In the genomic region with DNA sequence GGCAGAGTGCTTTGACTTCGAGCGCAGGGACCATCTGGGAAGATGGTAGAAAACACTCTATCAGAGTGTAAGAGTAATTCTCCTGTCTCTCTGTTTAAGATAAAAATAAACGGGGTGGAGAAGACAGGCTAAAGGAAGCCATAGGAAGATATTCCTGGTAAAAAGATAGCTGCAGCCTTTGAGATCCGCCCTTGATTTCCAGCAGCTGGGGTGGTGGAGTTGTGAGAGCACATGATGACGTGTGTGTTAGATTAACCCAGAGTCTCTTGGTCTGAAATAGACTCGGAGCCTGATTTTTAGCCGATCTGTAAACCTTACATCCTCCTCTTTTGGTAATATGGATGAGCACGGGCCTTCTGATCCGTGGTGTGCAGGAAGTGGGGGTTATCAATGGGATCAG, we compare ENCODE assay signal across 18 mouse cellular contexts. TPM values are rescaled to one million over a fixed set of nuclear protein-coding genes. Genes with fewer than 3 reads are reported as not detected.
A peak's percentile ranks its signal among the peaks of the same experiment; 100 is the strongest.
DNase-seq lines count a peak whose midpoint lies in the region; ATAC-seq and TF ChIP-seq lines count a peak whose summit lies in the region.
"Had no signal": no experiment of that assay in that cellular context is flagged by ENCODE, and none has a peak within 500 bp of the region (broad histone marks: within the 10 kb centered on the region; RNA-seq: fewer than 3 reads in every experiment).

No protein-coding gene starts in this region.

- no peak for TF ChIP-seq CTCF in liver, adult 2 months (IDR thresholded peaks at IDR 0.05; ENCODE audit: low read depth, low read length)
- TF ChIP-seq CTCF in intestine, postnatal 0 days (IDR thresholded peaks at IDR 0.05; ENCODE audit: low read depth), result no peak

- no peak for DNase-seq in heart, adult 11 months
- no peak for DNase-seq in liver, adult 2 months (ENCODE audit: extremely low read depth, low read depth, low spot score)
- no peak for DNase-seq in liver, embryonic 11.5 days (ENCODE audit: low spot score)
- peak; percentile 55 to 59 for DNase-seq in left cerebral cortex, postnatal 14 days (ENCODE audit: low spot score in 2 of 2)
- DNase-seq: cerebellum, postnatal 36 days; gastrocnemius, adult 2 months; thymus, adult 2 months had no signal

- H3K9ac ChIP-seq in heart, embryonic 15.5 days, result no peak overlapping the region
- H3K9ac ChIP-seq in liver, adult 2 months (ENCODE audit: low read depth, low read length), result no peak overlapping the region
- no peak overlapping the region for H3K9ac ChIP-seq in liver, embryonic 11.5 days (ENCODE audit: low read depth, low read length)
- no peak overlapping the region for H3K9ac ChIP-seq in intestine, postnatal 0 days (ENCODE audit: low read depth, low read length)
- H3K9ac ChIP-seq: embryonic facial prominence, embryonic 13.5 days; forebrain, embryonic 12.5 days; liver, embryonic 14.5 days; neural tube, embryonic 12.5 days had no signal

- no peaks in the 10 kb centered on the region for H3K79me2 ChIP-seq in liver, adult 2 months (ENCODE audit: control insufficient read depth, insufficient read depth, low read length)

- ATAC-seq in heart, embryonic 15.5 days (replicated peaks; ENCODE audit: insufficient number of reproducible peaks, insufficient read depth, low FRiP score, low read depth), result no peak
- no peak for ATAC-seq in liver, embryonic 11.5 days (replicated peaks; ENCODE audit: low FRiP score)
- no peak for ATAC-seq in intestine, postnatal 0 days
- ATAC-seq: CD4-positive, CD25-positive, alpha-beta regulatory T cell, adult 4 months had no signal

- 33% methylated on average over 9 of the region's 9 CpGs for WGBS in heart, embryonic 15.5 days
- 82% methylated on average over 9 of the region's 9 CpGs for WGBS in liver, adult 2 months
- WGBS in liver, embryonic 11.5 days, result 53% methylated on average over 9 of the region's 9 CpGs
- WGBS in intestine, postnatal 0 days, result 72% methylated on average over 9 of the region's 9 CpGs

- no peak for TF ChIP-seq POLR2A in liver, adult 2 months (IDR thresholded peaks at IDR 0.05; ENCODE audit: extremely low read depth, insufficient read depth, low read length)

- no peaks in the 10 kb centered on the region for H3K9me3 ChIP-seq in heart, embryonic 15.5 days (replicated peaks)
- no peaks in the 10 kb centered on the region for H3K9me3 ChIP-seq in liver, embryonic 11.5 days (ENCODE audit: control insufficient read depth, low read length)
- H3K9me3 ChIP-seq in intestine, postnatal 0 days (ENCODE audit: control insufficient read depth), result no peaks in the 10 kb centered on the region
- H3K9me3 ChIP-seq: embryonic facial prominence, embryonic 13.5 days; forebrain, embryonic 12.5 days; neural tube, embryonic 12.5 days had no signal

- H3K4me1 ChIP-seq in heart, embryonic 15.5 days (replicated peaks), result peaks cover 36% of the 10 kb centered on the region
- H3K4me1 ChIP-seq in liver, adult 2 months (ENCODE audit: control insufficient read depth, insufficient read depth, low read length), result peaks cover 10% of the 10 kb centered on the region
- H3K4me1 ChIP-seq in liver, embryonic 11.5 days (replicated peaks; ENCODE audit: control insufficient read depth, insufficient read depth, low read length), result peaks cover 18% of the 10 kb centered on the region
- H3K4me1 ChIP-seq in brown adipose tissue, adult 24 weeks (ENCODE audit: control insufficient read depth, insufficient read depth, insufficient read length, low read length), result peaks cover 3% of the 10 kb centered on the region
- H3K4me1 ChIP-seq in intestine, postnatal 0 days (replicated peaks; ENCODE audit: control insufficient read depth, insufficient read depth, low read length), result no peaks in the 10 kb centered on the region
- H3K4me1 ChIP-seq: embryonic facial prominence, embryonic 13.5 days had no signal

- H3K27me3 ChIP-seq in heart, embryonic 15.5 days, result no peaks in the 10 kb centered on the region
- no peaks in the 10 kb centered on the region for H3K27me3 ChIP-seq in liver, adult 2 months (ENCODE audit: control insufficient read depth, insufficient read depth, low read length)
- H3K27me3 ChIP-seq in liver, embryonic 11.5 days (replicated peaks; ENCODE audit: control insufficient read depth, insufficient read depth, low read length), result no peaks in the 10 kb centered on the region
- H3K27me3 ChIP-seq in intestine, postnatal 0 days (replicated peaks; ENCODE audit: control insufficient read depth, insufficient read depth, low read length), result no peaks in the 10 kb centered on the region
- H3K27me3 ChIP-seq: embryonic facial prominence, embryonic 13.5 days; forebrain, embryonic 12.5 days; neural tube, embryonic 12.5 days had no signal

- H3K36me3 ChIP-seq in heart, embryonic 15.5 days, result no peaks in the 10 kb centered on the region; the same call in 1 of the 2 replicates
- peaks cover 2% of the 10 kb centered on the region; the same call in 1 of the 2 replicates for H3K36me3 ChIP-seq in liver, adult 2 months (ENCODE audit: control insufficient read depth, insufficient read depth, low read length)
- H3K36me3 ChIP-seq in liver, embryonic 11.5 days (ENCODE audit: control insufficient read depth, insufficient read depth, low read length), result no peaks in the 10 kb centered on the region
- peaks cover 32% of the 10 kb centered on the region; the same call in 1 of the 2 replicates for H3K36me3 ChIP-seq in intestine, postnatal 0 days (ENCODE audit: control insufficient read depth, insufficient read depth)
- H3K36me3 ChIP-seq: forebrain, embryonic 12.5 days; neural tube, embryonic 12.5 days had no signal

- no peak overlapping the region for H3K4me2 ChIP-seq in heart, embryonic 15.5 days
- H3K4me2 ChIP-seq in liver, embryonic 11.5 days, result no peak overlapping the region
- no peak overlapping the region for H3K4me2 ChIP-seq in intestine, postnatal 0 days (replicated peaks; ENCODE audit: low read depth)
- H3K4me2 ChIP-seq: embryonic facial prominence, embryonic 13.5 days; forebrain, embryonic 12.5 days; neural tube, embryonic 12.5 days had no signal

- intact Hi-C loops in left cerebral cortex, postnatal 14 days (cut with DNase I), result no loop called here

- peak overlapping the region; percentile 72; the same call in 1 of the 2 replicates for H3K27ac ChIP-seq in heart, embryonic 15.5 days
- peak overlapping the region; percentile 79 for H3K27ac ChIP-seq in liver, adult 2 months (replicated peaks; ENCODE audit: insufficient read depth, low read depth, low read length)
- no peak overlapping the region for H3K27ac ChIP-seq in liver, embryonic 11.5 days (ENCODE audit: low read depth, low read length)
- 0 out of 2 replicates have a peak overlapping the region, but pooled peaks have one; percentile 18 for H3K27ac ChIP-seq in brown adipose tissue, adult 24 weeks (replicated peaks; ENCODE audit: low read depth, low read length)
- H3K27ac ChIP-seq in intestine, postnatal 0 days (ENCODE audit: low read depth, low read length), result no peak overlapping the region
- H3K27ac ChIP-seq: embryonic facial prominence, embryonic 13.5 days; forebrain, embryonic 12.5 days; gastrocnemius, adult 2 months; liver, embryonic 14.5 days; neural tube, embryonic 12.5 days had no signal

- no peak overlapping the region for H3K4me3 ChIP-seq in heart, embryonic 15.5 days
- H3K4me3 ChIP-seq in liver, adult 2 months (ENCODE audit: insufficient read depth, low read depth, low read length), result no peak overlapping the region
- H3K4me3 ChIP-seq in liver, embryonic 11.5 days (ENCODE audit: low read depth, low read length), result no peak overlapping the region
- H3K4me3 ChIP-seq in brown adipose tissue, adult 24 weeks (ENCODE audit: insufficient read depth, low read depth, low read length), result no peak overlapping the region
- no peak overlapping the region for H3K4me3 ChIP-seq in intestine, postnatal 0 days (ENCODE audit: low read depth, low read length)
- H3K4me3 ChIP-seq: embryonic facial prominence, embryonic 13.5 days; forebrain, embryonic 12.5 days; gastrocnemius, adult 2 months; neural tube, embryonic 12.5 days had no signal

RNA-seq across cellular contexts. Expression of a gene that starts 6.0 kb away (rescaled TPM):
- 4.1 and 4.6 TPM in 2 replicates for polyA plus RNA-seq in heart, embryonic 15.5 days (2015; fragmentation: Nextera tagmentation; extraction: Ambion mirVana)
- 30.1 and 32.8 TPM in 2 replicates for total RNA-seq in liver, adult 2 months (2014; rRNA removed)
- polyA plus RNA-seq in liver, adult 2 months (2012; rRNA removed), result 20.3 and 26.1 TPM in 2 replicates
- 43.2 and 45.7 TPM in 2 replicates for polyA plus RNA-seq in liver, embryonic 11.5 days (2014; fragmentation: Nextera tagmentation; extraction: Ambion mirVana)
- polyA plus RNA-seq in brown adipose tissue, adult 24 weeks (2012; ENCODE audit: insufficient read depth, insufficient read length, missing spikeins), result not detected in 2 replicates
- total RNA-seq in left cerebral cortex, postnatal 14 days (2021), result under 1 TPM in 1 of 2 experiments, not detected in 1; 0.20 TPM
- 0.31 and 0.54 TPM in 2 replicates for polyA plus RNA-seq in intestine, postnatal 0 days (2015; fragmentation: Nextera tagmentation; extraction: Ambion mirVana)

RNA-seq across cellular contexts. Expression of a gene that starts 44.1 kb away (rescaled TPM):
- polyA plus RNA-seq in heart, embryonic 15.5 days (2015; fragmentation: Nextera tagmentation; extraction: Ambion mirVana), result 0.48 and 0.76 TPM in 2 replicates
- 58.5 and 63.4 TPM in 2 replicates for total RNA-seq in liver, adult 2 months (2014; rRNA removed)
- 66.6 and 69.9 TPM in 2 replicates for polyA plus RNA-seq in liver, adult 2 months (2012; rRNA removed)
- 45.7 and 46.7 TPM in 2 replicates for polyA plus RNA-seq in liver, embryonic 11.5 days (2014; fragmentation: Nextera tagmentation; extraction: Ambion mirVana)
- polyA plus RNA-seq in brown adipose tissue, adult 24 weeks (2012; ENCODE audit: insufficient read depth, insufficient read length, missing spikeins), result not detected in 2 replicates
- total RNA-seq in left cerebral cortex, postnatal 14 days (2021), result not detected
- polyA plus RNA-seq in intestine, postnatal 0 days (2015; fragmentation: Nextera tagmentation; extraction: Ambion mirVana), result 105 and 108 TPM in 2 replicates
- total RNA-seq: gastrocnemius, adult 2 months; left cerebral cortex, adult 8-10 months; megakaryocyte progenitor cell, adult 5-6 weeks; midbrain, postnatal 0 days had no signal
- polyA plus RNA-seq: CD4-positive, CD25-positive, alpha-beta regulatory T cell, adult 4 months; embryonic facial prominence, embryonic 13.5 days; forebrain, embryonic 12.5 days; midbrain, postnatal 0 days; neural tube, embryonic 12.5 days; thymus, adult 2 months had no signal

RNA-seq across cellular contexts. Expression of a gene that starts 52.1 kb away (rescaled TPM):
- 1.3 and 7.0 TPM in 2 replicates for polyA plus RNA-seq in heart, embryonic 15.5 days (2015; fragmentation: Nextera tagmentation; extraction: Ambion mirVana)
- 3.2 and 7.0 TPM in 2 replicates for total RNA-seq in liver, adult 2 months (2014; rRNA removed)
- 3.8 and 5.5 TPM in 2 replicates for polyA plus RNA-seq in liver, adult 2 months (2012; rRNA removed)
- 9.2 and 10.1 TPM in 2 replicates for polyA plus RNA-seq in liver, embryonic 11.5 days (2014; fragmentation: Nextera tagmentation; extraction: Ambion mirVana)
- polyA plus RNA-seq in brown adipose tissue, adult 24 weeks (2012; ENCODE audit: insufficient read depth, insufficient read length, missing spikeins), result 157 and 189 TPM in 2 replicates
- 10 to 100 TPM; 42.2 to 44.7 TPM for total RNA-seq in left cerebral cortex, postnatal 14 days (2021)
- 3.4 and 10.3 TPM in 2 replicates for polyA plus RNA-seq in intestine, postnatal 0 days (2015; fragmentation: Nextera tagmentation; extraction: Ambion mirVana)

Comparison
In these comparisons a context has a peak if more than half of its experiments do, and no peak if none do; other contexts are left out.
1. H3K27ac ChIP-seq: peak in heart, embryonic 15.5 days (single experiment), liver, adult 2 months (single experiment) and brown adipose tissue, adult 24 weeks (single experiment); none in liver, embryonic 11.5 days (single experiment) and intestine, postnatal 0 days (single experiment).
2. DNase-seq: peak in left cerebral cortex, postnatal 14 days (2 of 2); none in heart, adult 11 months (single experiment), liver, adult 2 months (single experiment) and liver, embryonic 11.5 days (single experiment).
3. RNA of a gene that starts 44.1 kb away (polyA plus RNA-seq): 105 to 108 TPM in intestine, postnatal 0 days, 66.6 to 69.9 TPM in liver, adult 2 months and 45.7 to 46.7 TPM in liver, embryonic 11.5 days; 0.48 to 0.76 TPM in heart, embryonic 15.5 days and not detected in brown adipose tissue, adult 24 weeks; every median in the first group is over 10 times any median in the second.
4. RNA of a gene that starts 52.1 kb away (polyA plus RNA-seq): 157 to 189 TPM in brown adipose tissue, adult 24 weeks; 9.2 to 10.1 TPM in liver, embryonic 11.5 days, 3.8 to 5.5 TPM in liver, adult 2 months, 3.4 to 10.3 TPM in intestine, postnatal 0 days and 1.3 to 7.0 TPM in heart, embryonic 15.5 days; every median in the first group is over 10 times any median in the second.